ENCODE assay signal across 13 mouse cellular contexts in genomic region chr6:90557829-90558693, GRCm38 (mm10).
"Had no signal": no experiment of that assay in that cellular context is flagged by ENCODE, and none has a peak within 500 bp of the region (broad histone marks: within the 10 kb centered on the region; RNA-seq: fewer than 3 reads in every experiment).

No protein-coding gene starts in this region.

- H3K4me3 ChIP-seq: limb, embryonic 12.5 days; limb, embryonic 15.5 days had no signal

- H3K36me3 ChIP-seq: limb, embryonic 12.5 days; limb, embryonic 15.5 days had no signal

- H3K9ac ChIP-seq: limb, embryonic 12.5 days; limb, embryonic 15.5 days had no signal

- ATAC-seq: inflammation-experienced regulatory T-cells, adult 6 months; intestine, embryonic 16.5 days had no signal

- H3K4me2 ChIP-seq: limb, embryonic 12.5 days; limb, embryonic 15.5 days; midbrain, embryonic 11.5 days had no signal

- H3K27me3 ChIP-seq: limb, embryonic 12.5 days; limb, embryonic 15.5 days had no signal

- H3K27ac ChIP-seq: limb, embryonic 12.5 days; limb, embryonic 15.5 days had no signal

- DNase-seq: kidney, adult 18-20 months; kidney, adult 9 months; kidney, postnatal 14 days; kidney, postnatal 4 days; left cerebral cortex, postnatal 4 days; midbrain, embryonic 14.5 days; thymus, adult 18-20 months; thymus, postnatal 36 days had no signal

- H3K9me3 ChIP-seq: limb, embryonic 12.5 days; limb, embryonic 15.5 days had no signal

- H3K4me1 ChIP-seq: limb, embryonic 12.5 days; limb, embryonic 15.5 days had no signal
